Mouse (Mus musculus): ENCODE measurements around the gene Atp11a. TPM values are rescaled to one million over a fixed set of nuclear protein-coding genes. Genes with fewer than 3 reads are reported as not detected.

Gene Atp11a
- total RNA-seq, 1 experiment: 65.9 TPM

DNA sequence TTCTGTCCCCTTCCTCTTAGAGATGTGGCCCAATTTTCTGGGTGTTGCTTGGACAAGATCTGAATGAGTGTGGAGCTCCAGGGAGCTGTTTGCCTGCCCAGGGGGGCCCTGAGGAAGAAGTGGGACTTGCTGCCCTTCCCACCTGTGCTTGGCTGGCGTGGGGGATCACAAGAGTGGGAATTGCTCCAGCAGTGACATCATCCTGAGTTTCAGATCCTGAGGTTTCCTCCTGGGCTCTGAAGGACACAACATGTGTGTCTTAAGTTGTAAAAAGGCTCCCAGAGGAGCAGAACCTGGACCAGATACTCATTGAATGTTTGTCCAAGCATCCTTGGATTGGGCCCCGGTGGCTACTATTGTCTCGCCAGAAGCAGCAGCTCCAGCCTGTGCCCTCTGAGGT is 160.2 kb downstream of the Atp11a start:
- Histone ChIP-seq H3K27ac (ENCODE audit: insufficient read depth, low read depth, low read length, poor library complexity, severe bottlenecking) (no peak overlapping the region), H3K9ac (ENCODE audit: insufficient read depth, low read depth, low read length, poor library complexity, severe bottlenecking) (no peak overlapping the region), H3K4me3 (ENCODE audit: insufficient read depth in 1 of 2, low read depth in 1 of 2, low read length in 2 of 2, poor library complexity in 1 of 2, severe bottlenecking in 1 of 2) (no peak overlapping the region), H3K9me3 (ENCODE audit: control insufficient read depth, insufficient read depth, low read depth, low read length) (no peaks in the 10 kb centered on the region), H3K4me1 (ENCODE audit: control insufficient read depth in 2 of 2, insufficient read depth in 2 of 2, low read length in 2 of 2, poor library complexity in 1 of 2) (peaks cover 4 to 11% of the 10 kb centered on the region in 2 experiments; a peak in 1 of 4 replicates), H3K36me3 (ENCODE audit: control insufficient read depth, insufficient read depth, low read length, poor library complexity, severe bottlenecking) (peaks cover 6% of the 10 kb centered on the region; the same call in 1 of the 2 replicates)
- no peak for DNase-seq (ENCODE audit: low read depth, low spot score)
- in situ Hi-C loops (cut with MboI; ENCODE audit: low sequenced_read_pairs in 2 of 2, unreplicated experiment in 2 of 2): no loop called here
- TF ChIP-seq ZNF384 (IDR thresholded peaks at IDR 0.05; ENCODE audit: low read depth, low read length) (no peak), HCFC1 (IDR thresholded peaks at IDR 0.05; ENCODE audit: borderline replicate concordance, insufficient read depth, low read length) (no peak)

DNA sequence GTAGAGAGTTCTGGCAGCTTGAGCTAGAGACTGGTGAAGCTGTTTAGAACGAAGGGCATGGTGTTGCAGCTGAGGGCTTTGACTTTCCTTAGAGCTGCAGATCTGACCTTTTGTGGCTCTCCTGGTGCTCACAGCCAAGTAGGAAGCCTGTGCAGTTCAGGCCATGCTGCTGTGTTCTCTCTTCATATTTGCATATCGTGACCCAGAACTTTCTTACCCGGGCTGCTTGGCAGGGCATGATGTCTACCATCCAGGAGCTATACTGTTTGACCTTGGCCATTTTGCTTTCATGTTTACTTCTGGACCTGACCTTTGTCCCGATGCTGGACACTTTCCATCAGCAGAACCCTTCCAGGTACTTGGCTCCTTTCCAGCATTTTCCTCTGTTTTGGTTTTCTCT is 161.0 kb downstream of the Atp11a start:
- no peak overlapping the region for H3K4me3 ChIP-seq (ENCODE audit: insufficient read depth in 1 of 2, low read depth in 1 of 2, low read length in 2 of 2, poor library complexity in 1 of 2, severe bottlenecking in 1 of 2)
- no peaks in the 10 kb centered on the region for H3K9me3 ChIP-seq (ENCODE audit: control insufficient read depth, insufficient read depth, low read depth, low read length)
- H3K27ac ChIP-seq (ENCODE audit: insufficient read depth, low read depth, low read length, poor library complexity, severe bottlenecking): no peak overlapping the region
- H3K4me1 ChIP-seq (ENCODE audit: control insufficient read depth in 2 of 2, insufficient read depth in 2 of 2, low read length in 2 of 2, poor library complexity in 1 of 2): peaks cover 2 to 8% of the 10 kb centered on the region in 2 experiments; a peak in 1 of 4 replicates
- no peak overlapping the region for H3K9ac ChIP-seq (ENCODE audit: insufficient read depth, low read depth, low read length, poor library complexity, severe bottlenecking)
- in situ Hi-C loops (cut with MboI; ENCODE audit: low sequenced_read_pairs in 2 of 2, unreplicated experiment in 2 of 2): no loop called here
- TF ChIP-seq HCFC1 (IDR thresholded peaks at IDR 0.05; ENCODE audit: borderline replicate concordance, insufficient read depth, low read length) (no peak), MAFK (IDR thresholded peaks at IDR 0.05; ENCODE audit: insufficient read depth, low read depth, low read length) (no peak), CHD2 (IDR thresholded peaks at IDR 0.05; ENCODE audit: low read depth, low read length) (no peak), ZC3H11A (IDR thresholded peaks at IDR 0.05; ENCODE audit: borderline replicate concordance, low read depth, low read length) (no peak), ZNF384 (IDR thresholded peaks at IDR 0.05; ENCODE audit: low read depth, low read length) (no peak)
- no peak for DNase-seq (ENCODE audit: low read depth, low spot score)
- peaks cover 6% of the 10 kb centered on the region; the same call in 1 of the 2 replicates for H3K36me3 ChIP-seq (ENCODE audit: control insufficient read depth, insufficient read depth, low read length, poor library complexity, severe bottlenecking)

Other genes starting within 250 kb of the Atp11a start
- not detected in 2 replicates for gene Spaca7, start 184.0 kb upstream of the Atp11a start, total RNA-seq (2012; rRNA removed)
- gene Tubgcp3, start 84.8 kb upstream of the Atp11a start, total RNA-seq (2012; rRNA removed): 24.5 and 26.3 TPM in 2 replicates
- gene Mcf2l, start 116.8 kb downstream of the Atp11a start, total RNA-seq (2012; rRNA removed): 16.0 and 26.7 TPM in 2 replicates